ENCODE assay signal across 15 mouse cellular contexts in the genomic region with DNA sequence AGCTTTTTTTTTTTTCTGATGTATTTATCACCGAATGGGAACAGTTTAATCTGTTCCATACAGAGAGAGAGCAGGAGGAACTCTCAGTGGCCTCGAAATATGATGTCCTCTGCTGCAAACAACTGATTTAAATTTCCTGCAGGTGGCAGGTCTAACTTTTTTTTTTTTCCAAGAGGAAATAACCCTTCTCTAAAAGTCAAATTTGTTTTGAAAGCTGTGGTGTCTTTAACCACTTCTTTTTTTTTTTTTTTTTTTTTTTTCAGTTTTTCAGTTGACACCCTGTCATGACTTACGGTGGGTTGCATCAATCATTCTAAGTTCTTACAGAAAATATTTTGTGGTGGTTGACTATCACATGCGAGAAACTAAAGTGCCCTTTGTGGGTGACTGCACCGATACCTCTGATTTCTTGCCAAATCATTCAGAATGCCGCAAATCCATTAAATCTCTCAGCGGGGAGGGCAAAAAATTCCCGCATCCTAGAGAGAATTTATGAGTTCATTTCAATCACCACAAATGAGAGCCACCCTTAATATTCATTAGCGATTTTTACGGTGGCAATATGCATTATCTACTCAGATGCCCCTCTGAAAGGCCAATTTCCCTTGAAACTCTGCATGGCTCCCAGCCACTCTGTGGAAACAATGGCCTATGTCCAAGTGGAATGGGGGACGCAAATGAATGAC.
DNase-seq lines count a peak whose midpoint lies in the region; ATAC-seq lines count a peak whose summit lies in the region.
"Had no signal": no experiment of that assay in that cellular context is flagged by ENCODE, and none has a peak within 500 bp of the region (broad histone marks: within the 10 kb centered on the region; RNA-seq: fewer than 3 reads in every experiment).

No protein-coding gene starts in this region.

- H3K9ac ChIP-seq in midbrain, embryonic 13.5 days (replicated peaks), result no peak overlapping the region
- no peak overlapping the region for H3K9ac ChIP-seq in midbrain, embryonic 16.5 days (ENCODE audit: low read depth, low read length)
- no peak overlapping the region for H3K9ac ChIP-seq in neural tube, embryonic 13.5 days
- H3K9ac ChIP-seq: forebrain, postnatal 0 days; limb, embryonic 13.5 days had no signal

- H3K4me1 ChIP-seq in midbrain, embryonic 13.5 days (replicated peaks), result no peaks in the 10 kb centered on the region
- H3K4me1 ChIP-seq in midbrain, embryonic 16.5 days (ENCODE audit: control insufficient read depth, insufficient read depth, low read length), result no peaks in the 10 kb centered on the region
- H3K4me1 ChIP-seq in neural tube, embryonic 13.5 days (replicated peaks), result peaks cover 11% of the 10 kb centered on the region
- H3K4me1 ChIP-seq: limb, embryonic 13.5 days had no signal

- WGBS in midbrain, embryonic 13.5 days, result 68% methylated on average over 11 of the region's 11 CpGs
- 48% methylated on average over 11 of the region's 11 CpGs for WGBS in midbrain, embryonic 16.5 days
- 31% methylated on average over 11 of the region's 11 CpGs for WGBS in neural tube, embryonic 13.5 days

- DNase-seq in cerebellum, postnatal 10 days, result peak; percentile 59 to 71
- no peak for DNase-seq in cerebellum, adult 8-10 months
- DNase-seq in urinary bladder, postnatal 36 days (ENCODE audit: low spot score in 2 of 2), result no peak
- no peak for DNase-seq in heart, adult 9 months (ENCODE audit: low spot score in 2 of 2)
- DNase-seq: forebrain, postnatal 0 days; kidney, postnatal 25 days; lung, adult 18-20 months; thymus, adult 18-20 months had no signal

- no peak overlapping the region for H3K27ac ChIP-seq in midbrain, embryonic 13.5 days
- no peak overlapping the region for H3K27ac ChIP-seq in midbrain, embryonic 16.5 days (ENCODE audit: low read length)
- H3K27ac ChIP-seq in neural tube, embryonic 13.5 days (replicated peaks), result peak overlapping the region; percentile 56; the same call in 1 of the 2 replicates
- H3K27ac ChIP-seq: limb, embryonic 13.5 days had no signal

- H3K9me3 ChIP-seq in midbrain, embryonic 13.5 days, result no peaks in the 10 kb centered on the region
- no peaks in the 10 kb centered on the region for H3K9me3 ChIP-seq in midbrain, embryonic 16.5 days (replicated peaks; ENCODE audit: control insufficient read depth, low read length, poor library complexity, severe bottlenecking)
- no peaks in the 10 kb centered on the region for H3K9me3 ChIP-seq in neural tube, embryonic 13.5 days
- H3K9me3 ChIP-seq: G1E; limb, embryonic 13.5 days had no signal

- H3K4me2 ChIP-seq in midbrain, embryonic 13.5 days (replicated peaks), result no peak overlapping the region
- no peak overlapping the region for H3K4me2 ChIP-seq in midbrain, embryonic 16.5 days (ENCODE audit: low read length)
- H3K4me2 ChIP-seq in neural tube, embryonic 13.5 days, result no peak overlapping the region
- H3K4me2 ChIP-seq: limb, embryonic 13.5 days had no signal

- peak; percentile 45; the same call in 1 of the 2 replicates for ATAC-seq in midbrain, embryonic 13.5 days
- ATAC-seq in midbrain, embryonic 16.5 days, result no peak
- ATAC-seq in hematopoietic stem cell, adult 5-6 weeks (replicated peaks in 1 of 2; ENCODE audit: insufficient read depth in 1 of 2, low FRiP score in 2 of 2, low TSS enrichment in 1 of 2, low read depth in 1 of 2, poor library complexity in 2 of 2, severe bottlenecking in 2 of 2), result peak; percentile 81 to 85
- ATAC-seq in neural tube, embryonic 13.5 days (ENCODE audit: low read depth), result peak; percentile 50
- ATAC-seq: forebrain, postnatal 0 days; intestine, postnatal 0 days had no signal

- no peaks in the 10 kb centered on the region for H3K27me3 ChIP-seq in midbrain, embryonic 13.5 days
- H3K27me3 ChIP-seq in midbrain, embryonic 16.5 days (ENCODE audit: control insufficient read depth, insufficient read depth, low read depth, low read length), result no peaks in the 10 kb centered on the region
- no peaks in the 10 kb centered on the region for H3K27me3 ChIP-seq in neural tube, embryonic 13.5 days
- H3K27me3 ChIP-seq: limb, embryonic 13.5 days had no signal

- H3K4me3 ChIP-seq in midbrain, embryonic 13.5 days (replicated peaks), result no peak overlapping the region
- H3K4me3 ChIP-seq in midbrain, embryonic 16.5 days (ENCODE audit: low read depth, low read length), result no peak overlapping the region
- no peak overlapping the region for H3K4me3 ChIP-seq in neural tube, embryonic 13.5 days
- H3K4me3 ChIP-seq: limb, embryonic 13.5 days had no signal

- no peaks in the 10 kb centered on the region for H3K36me3 ChIP-seq in midbrain, embryonic 13.5 days
- no peaks in the 10 kb centered on the region for H3K36me3 ChIP-seq in midbrain, embryonic 16.5 days (ENCODE audit: control insufficient read depth, insufficient read depth, low read length)
- no peaks in the 10 kb centered on the region for H3K36me3 ChIP-seq in neural tube, embryonic 13.5 days
- H3K36me3 ChIP-seq: G1E; limb, embryonic 13.5 days had no signal

Comparison
In these comparisons a context has a peak if more than half of its experiments do, and no peak if none do; other contexts are left out.
1. DNase-seq: peak in cerebellum, postnatal 10 days (2 of 2); none in cerebellum, adult 8-10 months (single experiment), urinary bladder, postnatal 36 days (0 of 2) and heart, adult 9 months (0 of 2).